Mouse (Mus musculus) G1E (cell line): Measurements from ENCODE around the gene Ap1s1. TPM values are rescaled to one million over a fixed set of nuclear protein-coding genes. Genes with fewer than 3 reads are reported as not detected.

Source experiments
- ATAC-seq: 2 replicates; pipeline ENCODE4 v1.8.0; 2016; ENCODE audit warnings: mild to moderate bottlenecking; ENCODE audit not compliant: insufficient number of reproducible peaks, poor library complexity, low FRiP score, severe bottlenecking; ENCODE audit errors: extremely low read depth
- DNase-seq: peaks from one replicate; pipeline ENCODE4 v3.0.0; 2012; ENCODE audit warnings: low spot score
- H3K27me3 ChIP-seq: 2 replicates; pipeline ENCODE4 v1.6.1; 2012; ENCODE audit warnings: mild to moderate bottlenecking, low read length, inconsistent platforms; ENCODE audit not compliant: insufficient read depth
- H3K36me3 ChIP-seq: replicated peaks from 2 replicates; pipeline ENCODE3; 2012; ENCODE audit warnings: mild to moderate bottlenecking, inconsistent platforms
- H3K4me1 ChIP-seq: 2 replicates; pipeline ENCODE4 v1.6.1; 2012; ENCODE audit warnings: low read depth, low read length, inconsistent platforms, mixed read lengths; ENCODE audit not compliant: insufficient read depth
- H3K4me3 ChIP-seq: 2 replicates; pipeline ENCODE4 v1.5.1; 2012; ENCODE audit warnings: low read depth, mild to moderate bottlenecking, inconsistent platforms, low read length, moderate library complexity, mixed read lengths
- H3K9me3 ChIP-seq: replicated peaks from 2 replicates; pipeline ENCODE4 v1.6.1; 2012; ENCODE audit warnings: inconsistent platforms
- CTCF ChIP-seq: IDR thresholded peaks from 2 replicates; pipeline ENCODE4 v1.5.1; 2012; ENCODE audit warnings: low read depth, low read length, inconsistent platforms, mixed read lengths
- GATA1 ChIP-seq: IDR thresholded peaks from 2 replicates; pipeline ENCODE4 v1.6.1; 2012; ENCODE audit warnings: borderline replicate concordance, low read length, inconsistent platforms, mixed read lengths
- GATA2 ChIP-seq: IDR thresholded peaks from 2 replicates; pipeline ENCODE4 v1.6.1; 2012; ENCODE audit warnings: low read depth, low read length, inconsistent platforms, borderline replicate concordance
- POLR2AphosphoS5 ChIP-seq: IDR thresholded peaks from 2 replicates; pipeline ENCODE4 v1.6.1; 2012; ENCODE audit warnings: low read depth, low read length, inconsistent platforms; ENCODE audit not compliant: insufficient replicate concordance
- TAL1 ChIP-seq: conservative IDR thresholded peaks from 2 replicates; pipeline ENCODE4 v1.6.1; 2012; ENCODE audit warnings: low read depth, low read length, inconsistent platforms, mixed read lengths
- polyA plus RNA-seq: library from polyadenylated mRNA; stranded (reverse); fragments of >175 nt; gene quantifications from 2 replicates; pipeline ENCODE4 v1.2.3, GENCODE M21; 2012
- total RNA-seq, 2 experiments: library from RNA; stranded (forward) in 1 of 2; stranded (reverse) in 1 of 2; fragments of 200-1000 nt in 1 of 2; fragments of >200 nt in 1 of 2; fragmentation: Nextera tagmentation in 1 of 2; gene quantifications; 2 replicates each; pipeline ENCODE4 v1.2.3; 2014 to 2017

The Ap1s1 gene
- total and polyA plus RNA-seq, 3 experiments, result 36.8 to 136 (median 115) TPM

- Histone ChIP-seq H3K4me3 (no peak overlapping the region), H3K9me3 (no peaks in the 10 kb centered on the region), H3K27me3 (peaks cover 13% of the 10 kb centered on the region; the same call in 1 of the 2 replicates), H3K36me3 (peaks cover 30% of the 10 kb centered on the region), H3K4me1 (peaks cover 32% of the 10 kb centered on the region)
- TF ChIP-seq TAL1, result no peak
- TF ChIP-seq CTCF, result no peak
- no peak for TF ChIP-seq GATA2
- TF ChIP-seq POLR2AphosphoS5, result no peak
- no peak for TF ChIP-seq GATA1
- DNase-seq, result no peak
- ATAC-seq, result no peak
These were observed 22.8 kb upstream of the Ap1s1 start for GRCm38 (mm10) chr5:137068711-137069110.

- Histone ChIP-seq H3K4me1 (peaks cover 24% of the 10 kb centered on the region), H3K9me3 (no peaks in the 10 kb centered on the region), H3K36me3 (peaks cover 40% of the 10 kb centered on the region), H3K4me3 (no peak overlapping the region), H3K27me3 (peaks cover 12% of the 10 kb centered on the region; the same call in 1 of the 2 replicates)
- DNase-seq (no peak), ATAC-seq (no peak)
- no peak for TF ChIP-seq CTCF
- no peak for TF ChIP-seq POLR2AphosphoS5
- no peak for TF ChIP-seq GATA2
- no peak for TF ChIP-seq TAL1
- no peak for TF ChIP-seq GATA1
These were observed 20.0 kb upstream of the Ap1s1 start for GRCm38 (mm10) chr5:137065923-137066322.

GRCm38 (mm10) chr5:137065454-137065853 lies 19.5 kb upstream of the Ap1s1 start:
- DNase-seq (no peak), ATAC-seq (no peak)
- Histone ChIP-seq H3K4me1 (peaks cover 22% of the 10 kb centered on the region), H3K36me3 (peaks cover 40% of the 10 kb centered on the region), H3K27me3 (peaks cover 9% of the 10 kb centered on the region; the same call in 1 of the 2 replicates), H3K9me3 (no peaks in the 10 kb centered on the region), H3K4me3 (no peak overlapping the region)
- no peak for TF ChIP-seq TAL1
- TF ChIP-seq POLR2AphosphoS5, result no peak
- TF ChIP-seq GATA1, result no peak
- no peak for TF ChIP-seq GATA2
- no peak for TF ChIP-seq CTCF

- H3K4me1 ChIP-seq, result peaks cover 7% of the 10 kb centered on the region; the same call in 1 of the 2 replicates
- no peaks in the 10 kb centered on the region for H3K9me3 ChIP-seq
- H3K27me3 ChIP-seq, result peaks cover 8% of the 10 kb centered on the region
- H3K36me3 ChIP-seq, result peaks cover 29% of the 10 kb centered on the region
- DNase-seq, result no peak
- no peak overlapping the region for H3K4me3 ChIP-seq
- no peak for TF ChIP-seq GATA2
- no peak for ATAC-seq
These were observed 16.7 kb upstream of the Ap1s1 start for GRCm38 (mm10) chr5:137062601-137063000.

- DNase-seq (peak; percentile 67), ATAC-seq (peak; percentile 78)
- Histone ChIP-seq H3K27me3 (peaks cover 9% of the 10 kb centered on the region), H3K4me1 (peaks cover 5% of the 10 kb centered on the region; the same call in 1 of the 2 replicates), H3K36me3 (peaks cover 26% of the 10 kb centered on the region), H3K4me3 (no peak overlapping the region), H3K9me3 (no peaks in the 10 kb centered on the region)
- TF ChIP-seq POLR2AphosphoS5 (no peak), TAL1 (no peak), GATA2 (no peak), CTCF (no peak), GATA1 (no peak)
These were observed 16.0 kb upstream of the Ap1s1 start for GRCm38 (mm10) chr5:137061809-137062481.

GRCm38 (mm10) chr5:137054873-137055272 lies 8.9 kb upstream of the Ap1s1 start:
- H3K27me3 ChIP-seq, result peaks cover 26% of the 10 kb centered on the region
- TF ChIP-seq CTCF (no peak), GATA2 (no peak), POLR2AphosphoS5 (no peak), TAL1 (no peak), GATA1 (no peak)
- H3K36me3 ChIP-seq, result no peaks in the 10 kb centered on the region
- ATAC-seq (no peak), DNase-seq (no peak)
- no peaks in the 10 kb centered on the region for H3K9me3 ChIP-seq
- H3K4me1 ChIP-seq, result no peaks in the 10 kb centered on the region
- no peak overlapping the region for H3K4me3 ChIP-seq
